Mouse (Mus musculus): ENCODE results near the gene Mark2.

The Mark2 gene

GRCm38 (mm10) chr19:7321391-7321790 is 20.3 kb downstream of the Mark2 start:
- DNase-seq: no peak

DNA sequence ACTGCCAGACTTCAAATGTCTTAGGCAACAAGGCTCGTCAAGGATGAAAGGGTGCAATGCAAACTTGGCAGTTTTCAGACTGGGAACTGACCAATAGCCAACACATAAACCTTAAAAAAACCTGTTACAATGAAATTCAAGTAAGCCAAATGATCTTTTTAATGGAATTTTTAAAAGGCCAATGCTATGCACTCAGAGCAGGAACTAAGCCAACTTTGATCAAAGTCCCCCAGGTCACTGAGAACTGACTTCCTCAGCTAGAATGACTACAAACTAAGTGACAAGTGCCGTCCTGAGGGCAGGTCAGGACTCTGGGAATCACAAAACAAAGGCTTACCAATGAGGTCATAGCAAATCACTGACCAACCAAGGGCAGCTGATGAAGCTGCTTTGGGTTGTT is 21.5 kb downstream of the Mark2 start:
- no peak for DNase-seq

- no peak for DNase-seq
Measured at GRCm38 (mm10) chr19:7317716-7318115, 23.9 kb downstream of the Mark2 start.

- no peak for DNase-seq
Measured at GRCm38 (mm10) chr19:7316822-7317221, 24.8 kb downstream of the Mark2 start.

- no peak for DNase-seq
Measured at GRCm38 (mm10) chr19:7315587-7315984, 26.1 kb downstream of the Mark2 start.

GRCm38 (mm10) chr19:7314976-7315586 is 26.6 kb downstream of the Mark2 start:
- DNase-seq: no peak

DNA sequence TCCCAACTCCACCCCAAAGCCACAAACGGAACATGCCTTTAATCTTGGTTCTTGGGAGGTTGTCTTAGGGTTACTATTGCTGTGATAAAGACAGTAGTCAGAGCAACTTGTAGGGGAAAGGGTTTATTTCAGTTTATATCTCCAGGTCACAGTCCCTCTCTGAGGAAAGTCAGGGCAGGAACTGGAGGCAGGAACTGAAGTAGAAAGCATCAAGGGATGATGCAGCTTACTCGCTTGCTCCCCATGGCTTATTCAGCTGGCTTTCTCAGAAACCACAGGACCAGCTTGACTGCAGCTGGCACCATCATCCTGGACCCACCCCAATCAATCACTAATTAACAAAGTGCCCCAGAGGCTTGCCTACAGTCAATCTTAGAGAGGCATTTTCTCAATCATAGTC is 28.0 kb downstream of the Mark2 start:
- no peak for DNase-seq

GRCm38 (mm10) chr19:7311306-7311705 is 30.4 kb downstream of the Mark2 start:
- DNase-seq: no peak

DNA sequence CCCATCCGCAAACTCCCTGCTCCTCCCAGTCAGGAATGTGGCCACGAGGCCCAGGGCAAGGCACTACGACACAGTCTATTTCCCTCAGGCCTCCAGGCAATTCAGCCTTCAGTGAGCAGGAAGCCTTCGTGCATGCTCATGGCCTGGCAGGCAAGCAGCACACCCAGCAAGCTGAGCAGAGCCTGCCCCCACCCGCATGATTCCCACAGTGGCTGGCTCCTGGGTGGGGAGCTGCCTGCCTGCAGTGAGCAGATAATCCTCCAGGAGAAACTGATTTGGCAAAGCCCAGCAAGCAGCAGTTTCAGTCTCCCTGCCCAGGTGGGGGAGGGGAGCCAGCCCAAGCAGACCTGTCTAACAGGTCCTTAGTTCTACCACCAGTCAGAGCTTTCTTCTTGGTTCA is 31.0 kb downstream of the Mark2 start:
- no peak for DNase-seq

GRCm38 (mm10) chr19:7309738-7310330 is 31.8 kb downstream of the Mark2 start:
- no peak for DNase-seq

DNA sequence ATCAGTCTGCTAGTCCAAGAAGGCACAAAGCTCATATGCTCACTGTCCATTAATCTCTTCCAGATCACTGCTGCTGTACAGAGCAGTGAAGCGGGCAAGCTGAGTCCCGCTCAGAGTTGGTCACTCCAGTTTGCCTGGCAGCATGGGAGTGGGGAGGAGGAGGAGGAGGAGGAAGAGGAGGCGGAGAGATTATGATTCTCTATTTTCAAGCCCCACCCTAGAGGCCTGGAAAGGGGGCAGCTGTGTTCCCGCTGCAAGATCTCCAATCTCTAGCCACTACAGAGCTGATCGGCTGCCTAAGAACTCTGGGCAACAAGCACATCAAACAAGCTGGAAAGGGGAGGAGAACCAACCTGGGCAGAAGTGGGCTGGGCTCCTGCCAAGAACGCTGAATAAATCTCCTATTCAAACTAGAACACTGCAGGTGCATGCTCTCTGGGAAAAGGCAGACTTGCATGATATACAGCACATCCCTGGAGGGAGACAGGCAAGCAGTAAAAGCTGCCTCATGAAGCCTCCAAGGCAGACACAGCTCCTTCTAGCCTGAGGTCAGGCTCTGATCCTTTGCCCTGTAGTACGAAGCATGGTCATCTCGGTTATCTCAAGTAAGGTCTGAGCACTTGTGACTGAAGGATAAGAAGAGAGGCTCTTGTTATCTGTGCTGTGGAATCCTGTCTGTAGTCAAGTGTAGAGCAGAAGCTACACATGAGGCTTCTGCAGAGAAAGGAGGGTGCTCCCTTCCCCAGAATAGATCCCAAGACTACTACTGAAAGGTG is 33.5 kb downstream of the Mark2 start:
- DNase-seq: no peak

GRCm38 (mm10) chr19:7306968-7307367 is 34.7 kb downstream of the Mark2 start:
- no peak for DNase-seq

- DNase-seq: no peak
Measured at GRCm38 (mm10) chr19:7305380-7306310, 36.0 kb downstream of the Mark2 start.

DNA sequence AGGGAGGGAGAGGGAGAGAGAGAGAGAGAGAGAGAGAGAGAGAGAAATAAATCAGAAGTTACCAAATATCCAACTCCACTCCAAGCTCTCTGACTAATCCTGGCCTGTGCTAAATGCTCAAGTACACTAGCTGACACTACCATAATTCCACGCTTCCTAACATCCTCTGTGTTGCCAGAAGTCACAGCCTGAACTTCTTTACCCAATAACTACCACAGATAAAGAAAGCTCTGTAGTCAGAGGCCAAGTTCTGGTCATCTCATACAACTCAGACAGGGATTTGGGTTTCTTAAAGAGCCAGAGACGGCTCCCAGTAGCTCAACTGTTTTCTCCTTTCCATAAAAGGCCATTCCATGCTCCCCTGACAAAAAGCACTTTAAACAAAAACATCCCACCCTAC is 36.9 kb downstream of the Mark2 start:
- no peak for DNase-seq

GRCm38 (mm10) chr19:7303796-7304195 is 37.9 kb downstream of the Mark2 start:
- DNase-seq: no peak

DNA sequence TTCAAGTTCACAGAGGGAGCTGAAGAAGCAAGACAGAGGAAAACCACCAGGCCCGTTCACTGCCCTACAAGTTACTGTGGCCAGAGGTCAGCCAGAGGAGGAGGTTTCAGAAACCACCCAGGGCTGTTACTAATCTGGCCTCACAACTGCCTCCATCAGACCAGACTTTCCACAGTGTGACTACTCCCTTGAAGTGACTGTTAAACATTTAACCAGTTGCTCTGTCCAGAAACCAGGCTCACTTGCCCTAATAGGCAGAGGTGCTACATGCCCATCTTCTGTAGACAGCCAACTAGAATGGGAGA is 39.2 kb downstream of the Mark2 start:
- no peak for DNase-seq

DNA sequence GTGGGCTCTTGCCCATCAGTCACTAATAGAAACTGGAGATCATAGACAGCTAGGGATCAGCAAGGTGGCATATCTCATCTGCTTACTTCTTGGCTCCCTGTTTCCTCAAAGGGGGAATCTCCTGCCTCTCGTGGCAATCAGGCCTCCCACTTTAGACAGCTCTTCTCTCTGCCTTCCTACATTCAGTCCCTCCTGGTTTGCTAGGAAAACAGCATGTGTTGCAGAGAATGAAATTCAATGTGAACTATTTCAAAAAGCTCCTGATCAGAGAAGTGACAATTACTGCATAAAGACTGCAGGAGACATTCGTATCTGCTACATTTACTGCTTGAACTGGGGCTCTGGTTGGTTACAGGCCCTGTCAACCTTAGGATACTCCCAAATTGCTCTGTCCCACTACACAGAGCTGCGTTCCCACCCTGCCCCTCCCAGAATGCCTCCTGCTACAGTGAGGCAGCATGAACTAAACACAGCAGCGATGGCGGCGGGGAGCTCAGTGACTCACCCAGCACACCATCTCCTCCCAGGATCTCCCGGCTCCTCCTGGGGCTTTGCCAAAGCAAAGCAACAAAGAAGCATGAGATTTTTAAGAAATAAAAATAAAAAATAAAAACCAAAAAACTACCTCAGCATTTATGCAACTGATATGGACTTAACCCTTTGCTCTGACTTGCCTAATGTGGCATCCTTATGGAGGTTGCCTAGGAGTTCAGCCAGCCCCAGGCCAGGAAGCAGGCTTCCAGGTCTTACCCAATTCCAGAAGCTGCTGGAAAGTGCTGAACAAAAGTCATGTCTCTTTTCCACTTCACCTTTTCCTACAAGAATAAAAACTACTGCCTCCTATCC is 39.8 kb downstream of the Mark2 start:
- no peak for DNase-seq

DNA sequence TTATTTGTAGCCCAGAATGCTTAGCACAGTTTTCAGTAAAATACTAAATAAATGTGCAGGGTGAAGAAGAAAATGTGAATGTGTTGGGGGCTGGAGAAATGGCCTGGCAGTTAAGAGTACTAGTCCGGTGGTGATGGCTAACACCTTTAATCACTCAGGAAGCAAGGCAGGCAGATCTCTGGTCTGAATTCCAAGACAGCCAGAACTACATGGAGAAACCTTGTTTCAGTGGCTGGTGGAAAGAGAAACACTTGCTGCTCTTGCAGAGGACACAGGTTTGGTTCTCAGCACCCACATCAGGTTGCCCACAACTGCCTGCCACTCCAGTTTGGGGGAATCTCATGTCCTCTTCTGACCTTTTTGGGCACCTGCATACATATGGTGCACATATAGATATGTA is 41.6 kb downstream of the Mark2 start:
- DNase-seq: no peak

- DNase-seq: no peak
Measured at GRCm38 (mm10) chr19:7299052-7299451, 42.6 kb downstream of the Mark2 start.

DNA sequence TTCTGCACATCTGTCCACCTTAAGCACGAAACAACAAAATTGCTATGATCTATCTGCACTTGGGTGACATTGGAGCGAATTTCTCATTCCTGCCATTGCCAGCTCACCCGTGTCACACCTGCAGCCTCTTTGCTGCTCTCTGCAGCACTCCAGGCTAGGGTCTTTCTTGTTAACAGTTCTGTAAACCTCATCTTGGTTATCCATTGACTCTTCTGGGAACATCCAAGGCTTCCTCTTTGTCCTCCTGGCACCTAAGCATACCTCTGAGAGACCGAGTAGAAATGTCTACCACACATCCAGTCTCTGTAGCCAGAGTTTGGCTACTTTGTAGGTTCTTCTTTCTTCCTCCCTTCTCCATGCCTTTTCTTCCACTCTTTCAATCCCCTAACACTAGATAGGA is 45.7 kb downstream of the Mark2 start:
- DNase-seq: no peak

GRCm38 (mm10) chr19:7295071-7295658 is 46.5 kb downstream of the Mark2 start:
- peak; percentile 88 to 90 for DNase-seq

All from thymus, postnatal 36 days (tissue).